Mouse (Mus musculus) ovary, adult 2 months (tissue): ENCODE results near the gene Zfp775. TPM values are rescaled to one million over a fixed set of nuclear protein-coding genes. Genes with fewer than 3 reads are reported as not detected.

Experiments used
- polyA plus RNA-seq: library from polyadenylated mRNA; depleted of rRNA; stranded (reverse); fragments of >200 nt; gene quantifications from 2 replicates; pipeline ENCODE4 v1.2.3, GENCODE M21; 2012; rRNA removed

Zfp775 gene
- polyA plus RNA-seq, result 14.7 and 16.7 TPM in 2 replicates

DNA sequence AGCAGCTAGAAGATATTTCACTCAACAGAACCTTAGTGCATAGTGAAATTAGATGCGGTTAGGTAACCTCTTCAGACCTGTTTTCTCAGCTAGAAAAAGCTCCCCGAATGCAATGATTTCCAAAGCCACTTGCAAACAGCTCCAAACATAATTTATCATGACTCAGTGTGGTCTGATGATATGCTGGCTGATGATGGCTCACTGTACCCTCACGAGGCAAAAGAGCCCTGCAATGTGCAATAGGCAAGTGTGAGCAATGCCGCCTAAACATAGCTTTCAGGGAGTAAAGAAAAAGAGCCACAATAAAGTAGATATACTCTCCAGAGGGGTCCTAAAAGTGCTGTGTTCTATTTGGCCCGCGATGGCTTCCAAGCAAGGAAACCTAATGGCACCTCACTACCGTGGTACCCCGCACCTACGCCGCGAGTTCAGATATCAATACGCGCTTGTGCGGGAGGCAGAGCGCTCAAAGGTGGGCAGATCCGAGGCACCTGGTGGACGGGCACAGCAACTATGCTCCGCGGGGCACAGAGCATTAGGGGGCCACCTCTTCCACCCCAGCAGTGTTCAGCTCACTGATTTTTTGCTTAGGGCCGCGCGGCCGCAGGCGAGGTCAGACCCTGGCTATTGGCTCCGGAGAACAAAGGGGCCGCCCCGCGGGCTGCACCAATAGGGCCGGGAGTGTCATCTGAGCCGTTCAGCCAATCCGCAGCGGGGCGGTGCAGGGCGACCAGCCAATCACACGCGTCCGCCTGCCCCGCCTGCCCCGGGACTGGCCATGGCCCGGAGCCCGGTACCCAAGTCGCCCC lies at the start of gene Zfp775:
TSS of gene Zfp775 (plus strand) at position 793 of the 809 bp plus-strand sequence.

GRCm38 (mm10) chr6:48554280-48555103 lies 47.4 kb upstream of the Zfp775 start, which contains the start of gene Lrrc61:
Gene Lrrc61, plus strand, starts transcription at chr6:48554796.

DNA sequence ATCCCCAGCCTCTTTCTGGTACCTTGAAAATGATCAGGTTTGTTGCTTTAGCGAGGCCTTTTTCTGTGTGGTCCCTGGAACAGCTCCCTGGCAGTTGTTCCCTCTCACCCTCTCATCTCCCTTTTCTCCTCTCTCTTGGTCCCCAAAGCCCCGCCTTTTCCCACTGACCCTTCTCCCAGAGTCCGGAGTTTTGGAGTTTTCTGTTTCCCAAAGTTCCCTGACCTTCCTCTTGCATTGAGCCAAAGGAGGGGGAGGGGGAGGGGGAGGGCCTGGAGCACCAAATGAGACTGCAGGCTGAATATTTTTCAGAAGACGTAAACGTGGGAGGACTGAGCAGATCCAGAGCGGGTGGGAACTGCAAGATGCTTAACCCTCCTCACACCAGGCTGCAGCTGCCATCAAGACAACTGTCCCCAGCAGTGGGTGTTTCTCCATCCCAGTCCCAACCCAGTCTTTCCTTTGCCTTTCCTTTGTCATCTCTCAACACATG lies 29.2 kb upstream of the Zfp775 start, which contains the start of gene Rarres2:
TSS of gene Rarres2 (minus strand) at position 218 of the 490 bp plus-strand sequence.

GRCm38 (mm10) chr6:48589194-48589750 lies 12.6 kb upstream of the Zfp775 start, which contains the start of gene Gm45021:
Gene Gm45021, plus strand, starts transcription at chr6:48589610.

GRCm38 (mm10) chr6:48593158-48594042 lies 8.5 kb upstream of the Zfp775 start, which contains the start of the genes Repin1 and Gm44965:
Gene Repin1, plus strand, starts transcription at chr6:48593883.
Gene Gm44965, plus strand, starts transcription at chr6:48593941.

DNA sequence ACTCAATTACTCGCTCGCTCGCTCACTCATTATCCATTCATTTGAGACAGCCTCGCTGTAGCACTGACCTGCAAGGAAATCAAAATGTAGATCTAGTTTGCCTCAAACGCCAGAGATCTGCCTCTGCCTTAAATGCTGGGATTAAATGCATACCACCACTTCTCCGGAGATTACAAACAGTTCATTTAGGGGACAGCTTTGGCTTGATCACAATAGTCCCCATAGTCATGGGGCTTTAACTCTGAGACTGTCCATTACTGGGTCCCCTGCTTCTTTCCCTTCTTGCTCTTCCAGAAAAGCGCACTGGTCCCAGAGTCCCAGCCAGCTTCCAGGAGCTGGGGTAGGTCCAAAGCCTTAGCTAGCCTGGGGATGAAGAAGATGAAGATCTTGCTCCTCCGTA lies 24.6 kb downstream of the Zfp775 start, which contains the start of gene AI854703:
TSS of gene AI854703 (plus strand) at position 301 of the 400 bp plus-strand sequence.

DNA sequence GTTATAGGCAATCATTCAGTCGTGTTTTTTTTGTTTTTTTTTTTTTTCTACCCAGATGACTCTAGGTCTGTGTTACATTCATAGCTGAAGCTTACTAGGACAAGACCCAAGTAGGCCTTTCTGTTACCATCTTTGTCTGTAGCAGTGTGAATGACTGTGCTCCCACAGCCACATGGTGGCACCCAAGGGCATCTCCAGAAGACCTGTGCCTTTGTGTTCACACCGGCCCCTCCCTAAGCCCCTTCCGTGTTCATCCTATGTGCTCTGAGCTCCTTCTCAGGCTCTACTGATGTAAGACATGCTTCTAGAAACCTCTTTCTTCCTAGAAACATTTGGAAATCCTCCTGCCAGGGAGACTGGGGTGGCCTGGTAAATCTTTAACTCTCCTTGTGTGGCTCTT lies 45.1 kb downstream of the Zfp775 start, which contains the start of gene Gimap8:
TSS of gene Gimap8 (plus strand) at position 240 of the 400 bp plus-strand sequence.

Other genes with a start within 250 kb of the Zfp775 start
- gene Krba1, start 206.5 kb upstream of the Zfp775 start, polyA plus RNA-seq, result 47.3 and 53.7 TPM in 2 replicates
- 85.2 and 85.5 TPM in 2 replicates for gene Zfp467, start 156.2 kb upstream of the Zfp775 start, polyA plus RNA-seq
- gene Sspo, start 153.8 kb upstream of the Zfp775 start, polyA plus RNA-seq, result 7.8 and 8.2 TPM in 2 replicates
- gene Atp6v0e2, start 64.4 kb upstream of the Zfp775 start, polyA plus RNA-seq, result 93.6 and 186 TPM in 2 replicates
- gene Lrrc61, start 47.3 kb upstream of the Zfp775 start, polyA plus RNA-seq, result 26.5 and 31.4 TPM in 2 replicates
- gene Rarres2, start 29.3 kb upstream of the Zfp775 start, polyA plus RNA-seq, result 217 TPM in 2 replicates
- gene Gm45021, start 12.5 kb upstream of the Zfp775 start, polyA plus RNA-seq, result not detected in 2 replicates
- gene Repin1, start 8.2 kb upstream of the Zfp775 start, polyA plus RNA-seq, result 147 and 149 TPM in 2 replicates
- gene Gm44965, start 8.1 kb upstream of the Zfp775 start, polyA plus RNA-seq, result 1.2 TPM in 1 of 2 replicates, not detected in the other
- 10.9 and 17.7 TPM in 2 replicates for gene AI854703, start 24.7 kb downstream of the Zfp775 start, polyA plus RNA-seq
- gene Gimap8, start 45.2 kb downstream of the Zfp775 start, polyA plus RNA-seq, result 1.4 and 1.5 TPM in 2 replicates
- gene Gimap9, start 74.1 kb downstream of the Zfp775 start, polyA plus RNA-seq, result 0.51 and 1.0 TPM in 2 replicates
- gene Gimap4, start 82.5 kb downstream of the Zfp775 start, polyA plus RNA-seq, result 2.6 and 6.6 TPM in 2 replicates
- gene Gimap6, start 106.2 kb downstream of the Zfp775 start, polyA plus RNA-seq, result 3.9 and 4.3 TPM in 2 replicates
- gene Gm28053, start 116.5 kb downstream of the Zfp775 start, polyA plus RNA-seq, result 0.30 TPM in 1 of 2 replicates, not detected in the other
- 0.16 and 0.21 TPM in 2 replicates for gene Gimap7, start 116.6 kb downstream of the Zfp775 start, polyA plus RNA-seq
- gene Gimap1, start 137.0 kb downstream of the Zfp775 start, polyA plus RNA-seq, result 7.0 and 8.6 TPM in 2 replicates
- gene Gimap5, start 144.1 kb downstream of the Zfp775 start, polyA plus RNA-seq, result 5.8 and 7.7 TPM in 2 replicates
- 1.3 and 1.7 TPM in 2 replicates for gene Gimap3, start 168.8 kb downstream of the Zfp775 start, polyA plus RNA-seq
- gene Tmem176a, start 238.9 kb downstream of the Zfp775 start, polyA plus RNA-seq, result 183 and 196 TPM in 2 replicates
- 431 and 645 TPM in 2 replicates for gene Tmem176b, start 239.4 kb downstream of the Zfp775 start, polyA plus RNA-seq